Mouse (Mus musculus): Measurements from ENCODE around the gene Wwc1. TPM values are rescaled to one million over a fixed set of nuclear protein-coding genes. Genes with fewer than 3 reads are reported as not detected.

Wwc1 gene
- polyA plus RNA-seq, 1 experiment from 2014 or later = 5.0 TPM

DNA sequence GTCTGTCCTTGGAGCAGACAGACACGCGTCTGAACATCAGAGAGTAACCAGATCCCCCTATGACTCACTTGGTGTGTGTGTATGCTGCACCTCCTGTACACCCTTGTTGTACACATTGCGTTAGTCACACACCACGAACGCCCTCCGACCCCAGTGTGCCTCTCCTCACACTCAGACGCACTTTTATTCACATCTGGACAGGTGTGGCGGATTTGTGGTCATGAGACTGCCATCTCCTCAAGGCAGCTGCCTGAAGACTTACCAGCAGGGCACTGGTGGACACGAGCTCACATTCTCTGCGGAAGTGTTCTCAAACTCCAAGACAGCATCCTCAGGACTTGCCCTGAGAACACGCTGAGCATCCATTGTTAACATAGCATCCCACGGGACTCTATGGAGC is 17.7 kb upstream of the Wwc1 start:
- WGBS = 76% methylated on average over 12 of the region's 12 CpGs
- Histone ChIP-seq H3K4me1 (ENCODE audit: control insufficient read depth, insufficient read depth, low read length) (no peaks in the 10 kb centered on the region), H3K36me3 (ENCODE audit: control insufficient read depth, insufficient read depth, low read length) (no peaks in the 10 kb centered on the region), H3K9me3 (replicated peaks; ENCODE audit: control insufficient read depth, low read length) (no peaks in the 10 kb centered on the region), H3K27me3 (ENCODE audit: control insufficient read depth, insufficient read depth, low read length) (peaks cover 4% of the 10 kb centered on the region; the same call in 1 of the 2 replicates), H3K9ac (ENCODE audit: low read length) (no peak overlapping the region), H3K27ac (ENCODE audit: low read length) (no peak overlapping the region), H3K4me3 (replicated peaks; ENCODE audit: low read length) (no peak overlapping the region), H3K4me2 (ENCODE audit: low read depth, low read length) (no peak overlapping the region)
- no peak for ATAC-seq (ENCODE audit: insufficient read depth, low FRiP score)

DNA sequence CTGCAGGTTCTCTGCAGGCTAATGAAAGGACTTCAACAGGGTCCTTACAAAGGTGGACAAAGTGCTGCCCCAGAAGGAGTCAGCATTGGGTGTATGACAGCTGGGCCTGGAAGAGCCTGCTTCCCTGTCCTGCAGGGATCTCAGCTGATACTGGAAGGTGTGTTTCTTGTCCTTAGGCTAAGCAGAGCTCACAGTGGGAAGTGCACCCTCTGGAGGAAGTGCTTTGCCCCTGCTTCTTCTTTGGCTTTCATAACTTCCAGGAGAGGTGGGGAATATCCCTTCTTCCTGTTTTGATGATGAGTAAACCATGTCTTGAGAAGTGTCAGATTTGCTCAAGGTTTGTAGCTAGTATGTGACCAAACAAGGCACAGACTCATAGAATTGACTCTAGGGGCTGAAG is 15.0 kb upstream of the Wwc1 start:
- no peaks in the 10 kb centered on the region; the same call in 1 of the 2 replicates for H3K27me3 ChIP-seq (ENCODE audit: control insufficient read depth, insufficient read depth, low read length)
- H3K27ac ChIP-seq (ENCODE audit: low read length) = no peak overlapping the region
- ATAC-seq (ENCODE audit: insufficient read depth, low FRiP score) = no peak

DNA sequence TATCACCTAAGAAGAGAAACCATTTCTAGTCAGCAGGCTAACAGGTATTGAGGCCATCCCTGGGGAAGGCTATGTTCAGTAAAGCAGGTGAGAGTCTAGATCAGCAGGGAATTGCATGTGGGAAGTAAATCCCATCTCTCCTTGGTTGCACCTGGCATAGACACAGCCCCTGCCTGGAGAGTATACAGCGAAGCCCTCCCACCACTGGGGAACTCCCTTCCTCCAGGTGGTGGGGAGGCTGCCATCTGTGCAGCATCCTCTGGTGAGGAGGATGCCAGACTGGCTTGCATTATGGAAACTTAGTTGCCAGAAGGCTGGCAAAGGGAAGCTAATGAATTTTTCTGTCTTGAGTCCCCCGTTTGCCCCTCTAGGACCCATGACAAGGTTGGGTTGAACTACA is 11.5 kb upstream of the Wwc1 start:
- Histone ChIP-seq H3K9ac (ENCODE audit: low read length) (no peak overlapping the region), H3K27me3 (ENCODE audit: control insufficient read depth, insufficient read depth, low read length) (no peaks in the 10 kb centered on the region), H3K9me3 (replicated peaks; ENCODE audit: control insufficient read depth, low read length) (no peaks in the 10 kb centered on the region), H3K4me3 (replicated peaks; ENCODE audit: low read length) (no peak overlapping the region), H3K27ac (ENCODE audit: low read length) (no peak overlapping the region), H3K4me2 (ENCODE audit: low read depth, low read length) (no peak overlapping the region), H3K4me1 (ENCODE audit: control insufficient read depth, insufficient read depth, low read length) (no peaks in the 10 kb centered on the region), H3K36me3 (ENCODE audit: control insufficient read depth, insufficient read depth, low read length) (no peaks in the 10 kb centered on the region)
- WGBS = 72% methylated on average over 2 of the region's 2 CpGs
- ATAC-seq (ENCODE audit: insufficient read depth, low FRiP score) = no peak

More for the DNA sequence above, 15.0 kb upstream of the Wwc1 start:
- H3K4me3 ChIP-seq (replicated peaks; ENCODE audit: low read length) = no peak overlapping the region
- H3K36me3 ChIP-seq (ENCODE audit: control insufficient read depth, insufficient read depth, low read length) = no peaks in the 10 kb centered on the region
- H3K9me3 ChIP-seq (replicated peaks; ENCODE audit: control insufficient read depth, low read length) = no peaks in the 10 kb centered on the region
- no peak overlapping the region for H3K4me2 ChIP-seq (ENCODE audit: low read depth, low read length)
- no peaks in the 10 kb centered on the region for H3K4me1 ChIP-seq (ENCODE audit: control insufficient read depth, insufficient read depth, low read length)
- no peak overlapping the region for H3K9ac ChIP-seq (ENCODE audit: low read length)

DNA sequence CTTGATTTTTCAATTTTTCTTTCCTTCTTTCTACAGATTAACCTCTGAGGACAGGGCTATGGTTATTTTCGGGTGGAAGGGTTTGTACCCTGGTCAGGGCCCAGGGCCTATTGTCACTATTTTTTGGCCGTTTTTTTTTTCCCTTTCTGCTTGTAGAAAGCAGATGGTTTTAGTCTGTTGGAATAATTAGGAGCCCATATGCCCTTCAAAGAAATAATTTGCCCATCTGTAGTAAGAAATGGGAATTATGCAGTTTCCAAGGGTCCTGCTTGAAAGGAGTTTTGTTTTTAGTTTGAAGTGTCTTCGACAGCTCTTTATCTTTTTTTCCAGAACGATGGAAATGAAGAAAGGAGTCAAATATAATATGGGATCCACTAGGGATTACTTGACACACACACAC is 9.6 kb upstream of the Wwc1 start:
- Histone ChIP-seq H3K9ac (ENCODE audit: low read length) (no peak overlapping the region), H3K36me3 (ENCODE audit: control insufficient read depth, insufficient read depth, low read length) (no peaks in the 10 kb centered on the region), H3K4me1 (ENCODE audit: control insufficient read depth, insufficient read depth, low read length) (peaks cover 6% of the 10 kb centered on the region; the same call in 1 of the 2 replicates), H3K4me2 (ENCODE audit: low read depth, low read length) (no peak overlapping the region), H3K27ac (ENCODE audit: low read length) (no peak overlapping the region), H3K4me3 (replicated peaks; ENCODE audit: low read length) (no peak overlapping the region), H3K27me3 (ENCODE audit: control insufficient read depth, insufficient read depth, low read length) (no peaks in the 10 kb centered on the region), H3K9me3 (replicated peaks; ENCODE audit: control insufficient read depth, low read length) (no peaks in the 10 kb centered on the region)
- no peak for ATAC-seq (ENCODE audit: insufficient read depth, low FRiP score)
- WGBS = 67% methylated on average over 4 of the region's 4 CpGs

DNA sequence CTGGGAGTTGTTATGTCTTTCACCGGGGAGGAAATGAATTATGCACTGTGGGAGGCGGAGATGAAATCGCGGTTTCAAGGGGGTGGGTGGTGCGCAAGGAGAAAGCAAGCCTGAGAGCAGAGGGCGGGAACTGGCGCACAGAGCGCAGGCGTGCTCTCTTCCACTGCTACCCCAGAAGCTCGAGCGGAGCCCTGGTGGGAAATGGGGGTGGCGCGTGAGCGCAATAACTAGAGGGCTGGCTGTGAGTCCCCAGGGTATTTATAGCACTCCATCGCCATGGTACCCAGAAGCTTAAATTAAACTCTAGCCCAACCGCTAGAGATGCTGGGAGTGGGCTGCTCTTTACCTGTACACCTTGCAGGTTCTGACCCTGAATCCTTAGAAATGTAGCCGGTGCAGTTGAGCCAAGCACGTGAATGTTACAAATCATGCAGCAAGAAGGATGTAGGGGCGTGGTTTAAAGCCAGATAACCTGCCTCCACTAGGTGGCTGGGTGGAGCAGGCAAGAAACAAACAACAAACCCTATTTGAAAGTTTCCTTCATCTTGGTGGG is 5.6 kb upstream of the Wwc1 start:
- peak overlapping the region; percentile 41; the same call in 1 of the 2 replicates for H3K27ac ChIP-seq (ENCODE audit: low read length)
- no peaks in the 10 kb centered on the region for H3K9me3 ChIP-seq (replicated peaks; ENCODE audit: control insufficient read depth, low read length)
- peaks cover 6% of the 10 kb centered on the region; the same call in 1 of the 2 replicates for H3K4me1 ChIP-seq (ENCODE audit: control insufficient read depth, insufficient read depth, low read length)
- no peaks in the 10 kb centered on the region for H3K36me3 ChIP-seq (ENCODE audit: control insufficient read depth, insufficient read depth, low read length)
- 1% methylated on average over 19 of the region's 19 CpGs for WGBS
- peak overlapping the region; percentile 61 for H3K4me2 ChIP-seq (ENCODE audit: low read depth, low read length)
- H3K4me3 ChIP-seq (replicated peaks; ENCODE audit: low read length) = peak overlapping the region; percentile 30
- peak overlapping the region; percentile 49 for H3K9ac ChIP-seq (ENCODE audit: low read length)
- peak; percentile 83; the same call in 1 of the 2 replicates for ATAC-seq (ENCODE audit: insufficient read depth, low FRiP score)
- no peaks in the 10 kb centered on the region for H3K27me3 ChIP-seq (ENCODE audit: control insufficient read depth, insufficient read depth, low read length)

DNA sequence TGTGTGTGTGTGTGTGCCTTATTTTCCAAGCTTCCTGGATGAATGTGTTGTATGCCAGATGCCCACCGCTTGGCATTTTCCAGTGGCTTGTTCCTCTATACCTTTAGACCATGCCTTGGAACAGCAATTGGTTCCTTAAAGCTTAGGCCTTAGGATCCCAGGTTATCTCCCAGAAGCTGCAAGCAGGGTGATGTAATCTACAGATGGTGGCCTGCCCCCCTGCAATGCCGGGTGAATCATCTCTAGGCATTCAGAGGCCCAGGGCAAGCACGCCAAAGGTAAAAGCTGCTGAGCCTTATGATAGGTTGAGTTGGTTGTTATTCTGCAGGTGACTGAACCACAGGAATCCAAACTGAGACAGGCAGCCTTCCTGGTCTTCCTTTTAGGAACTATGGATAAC is 2.4 kb upstream of the Wwc1 start:
- H3K27me3 ChIP-seq (ENCODE audit: control insufficient read depth, insufficient read depth, low read length) = peaks cover 9% of the 10 kb centered on the region
- H3K9me3 ChIP-seq (replicated peaks; ENCODE audit: control insufficient read depth, low read length) = no peaks in the 10 kb centered on the region
- peaks cover 13% of the 10 kb centered on the region; the same call in 1 of the 2 replicates for H3K4me1 ChIP-seq (ENCODE audit: control insufficient read depth, insufficient read depth, low read length)
- 80% methylated on average over 3 of the region's 3 CpGs for WGBS
- H3K27ac ChIP-seq (ENCODE audit: low read length) = no peak overlapping the region
- H3K9ac ChIP-seq (ENCODE audit: low read length) = no peak overlapping the region
- ATAC-seq (ENCODE audit: insufficient read depth, low FRiP score) = no peak
- H3K4me2 ChIP-seq (ENCODE audit: low read depth, low read length) = no peak overlapping the region
- H3K36me3 ChIP-seq (ENCODE audit: control insufficient read depth, insufficient read depth, low read length) = no peaks in the 10 kb centered on the region
- H3K4me3 ChIP-seq (replicated peaks; ENCODE audit: low read length) = no peak overlapping the region

DNA sequence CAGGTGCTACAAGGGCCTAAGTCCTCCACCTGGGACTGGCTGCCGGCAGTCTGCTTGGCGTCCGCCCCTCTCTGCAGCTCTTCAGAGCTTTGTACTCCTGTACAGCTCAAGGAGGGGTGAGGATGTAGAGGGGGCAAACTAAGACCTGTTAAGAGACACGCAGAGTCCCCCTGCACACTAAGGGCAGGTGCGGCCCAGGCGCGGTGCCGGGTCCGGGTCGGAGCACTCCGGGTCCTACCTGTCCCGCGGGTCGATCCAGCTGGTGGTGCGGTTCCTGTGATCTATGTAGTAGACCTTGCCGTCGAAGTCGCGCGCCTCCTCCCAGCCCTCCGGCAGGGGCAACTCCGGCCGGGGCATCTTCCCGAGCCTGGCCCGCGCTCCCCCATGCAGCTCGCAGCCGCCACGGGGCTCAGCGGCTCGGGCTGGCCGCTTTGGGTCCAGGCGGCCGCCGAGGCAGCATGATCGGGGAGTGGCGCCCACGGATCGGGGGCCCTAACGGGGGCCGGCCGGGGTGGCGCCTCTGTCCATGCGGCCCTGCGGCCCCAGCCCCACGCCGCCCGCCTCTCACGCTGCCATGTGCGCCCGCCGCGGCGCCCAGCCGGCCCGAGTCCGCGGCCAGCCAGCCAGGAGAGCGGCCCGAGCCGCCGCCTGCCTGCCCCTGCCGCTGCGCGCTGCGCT is 455 bp downstream of the Wwc1 start:
- Histone ChIP-seq H3K27me3 (ENCODE audit: control insufficient read depth, insufficient read depth, low read length) (peaks cover 9% of the 10 kb centered on the region), H3K4me2 (ENCODE audit: low read depth, low read length) (peak overlapping the region; percentile 83), H3K36me3 (ENCODE audit: control insufficient read depth, insufficient read depth, low read length) (no peaks in the 10 kb centered on the region), H3K4me1 (ENCODE audit: control insufficient read depth, insufficient read depth, low read length) (peaks cover 9% of the 10 kb centered on the region; the same call in 1 of the 2 replicates), H3K27ac (ENCODE audit: low read length) (peak overlapping the region; percentile 70), H3K9me3 (replicated peaks; ENCODE audit: control insufficient read depth, low read length) (no peaks in the 10 kb centered on the region), H3K9ac (ENCODE audit: low read length) (peak overlapping the region; percentile 82), H3K4me3 (replicated peaks; ENCODE audit: low read length) (peak overlapping the region; percentile 77)
- WGBS = under 1% methylated on average over 56 of the region's 66 CpGs
- peak; percentile 51 for ATAC-seq (ENCODE audit: insufficient read depth, low FRiP score)

DNA sequence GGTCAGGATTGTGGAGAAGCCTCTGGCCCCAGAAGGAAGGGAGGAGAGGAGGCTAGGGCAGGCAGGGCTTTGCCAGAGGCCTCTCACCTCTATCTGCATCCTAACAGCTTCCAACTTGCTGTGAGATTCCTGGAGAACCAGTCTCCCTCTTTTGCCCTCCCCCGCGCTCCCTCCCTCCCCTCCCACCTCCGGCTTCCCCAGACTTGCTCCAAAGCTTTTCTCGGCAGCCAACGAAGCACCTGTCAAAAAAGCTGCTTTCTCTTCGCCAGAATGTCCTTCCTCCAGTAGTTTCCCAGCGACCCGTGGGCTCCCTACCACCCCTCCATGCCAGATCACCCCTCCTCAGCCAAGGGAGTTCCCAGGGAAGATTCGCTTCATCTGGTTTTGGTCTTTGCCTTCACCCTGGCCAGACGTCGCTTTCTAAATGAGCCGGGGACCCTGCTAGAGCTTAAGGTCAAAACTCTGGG is 1.0 kb downstream of the Wwc1 start:
- H3K4me3 ChIP-seq (replicated peaks; ENCODE audit: low read length) = peak overlapping the region; percentile 77
- no peaks in the 10 kb centered on the region for H3K9me3 ChIP-seq (replicated peaks; ENCODE audit: control insufficient read depth, low read length)
- peaks cover 9% of the 10 kb centered on the region; the same call in 1 of the 2 replicates for H3K4me1 ChIP-seq (ENCODE audit: control insufficient read depth, insufficient read depth, low read length)
- peak overlapping the region; percentile 82 for H3K9ac ChIP-seq (ENCODE audit: low read length)
- peak overlapping the region; percentile 83 for H3K4me2 ChIP-seq (ENCODE audit: low read depth, low read length)
- ATAC-seq (ENCODE audit: insufficient read depth, low FRiP score) = no peak
- H3K36me3 ChIP-seq (ENCODE audit: control insufficient read depth, insufficient read depth, low read length) = no peaks in the 10 kb centered on the region
- H3K27ac ChIP-seq (ENCODE audit: low read length) = peak overlapping the region; percentile 70
- H3K27me3 ChIP-seq (ENCODE audit: control insufficient read depth, insufficient read depth, low read length) = peaks cover 9% of the 10 kb centered on the region
- WGBS = 1% methylated on average over 12 of the region's 12 CpGs

DNA sequence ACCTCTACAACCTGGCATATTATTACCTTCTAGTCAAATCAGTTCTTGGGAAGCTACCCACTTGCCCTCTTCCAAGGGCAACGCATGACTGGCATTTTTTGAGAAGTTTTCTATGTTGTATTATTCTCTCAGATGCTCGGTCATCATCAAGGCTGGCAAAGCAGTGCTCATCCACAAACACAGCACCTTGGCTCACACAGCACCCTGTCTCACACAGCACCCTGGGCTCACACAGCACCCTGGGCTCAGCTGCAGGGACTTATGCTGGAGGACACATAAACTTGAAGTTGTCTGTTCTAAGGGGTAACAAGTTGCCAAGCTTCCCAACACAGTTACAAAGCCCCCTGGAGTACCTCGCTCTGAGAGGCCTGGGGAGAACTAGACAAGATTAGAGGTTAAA is 2.5 kb downstream of the Wwc1 start:
- ATAC-seq (ENCODE audit: insufficient read depth, low FRiP score) = no peak
- Histone ChIP-seq H3K27me3 (ENCODE audit: control insufficient read depth, insufficient read depth, low read length) (peaks cover 9% of the 10 kb centered on the region), H3K9me3 (replicated peaks; ENCODE audit: control insufficient read depth, low read length) (no peaks in the 10 kb centered on the region), H3K4me2 (ENCODE audit: low read depth, low read length) (no peak overlapping the region), H3K4me1 (ENCODE audit: control insufficient read depth, insufficient read depth, low read length) (peaks cover 9% of the 10 kb centered on the region; the same call in 1 of the 2 replicates), H3K4me3 (replicated peaks; ENCODE audit: low read length) (no peak overlapping the region), H3K9ac (ENCODE audit: low read length) (no peak overlapping the region), H3K27ac (ENCODE audit: low read length) (no peak overlapping the region), H3K36me3 (ENCODE audit: control insufficient read depth, insufficient read depth, low read length) (no peaks in the 10 kb centered on the region)
- WGBS = 84% methylated on average over 3 of the region's 3 CpGs
